Mouse (Mus musculus) layer of hippocampus, adult 8-10 months (tissue): ENCODE results near the gene Lrig1. TPM values are rescaled to one million over a fixed set of nuclear protein-coding genes. Genes with fewer than 3 reads are reported as not detected.

Source experiments
- DNase-seq, 2 experiments: peaks; one replicate each; pipeline ENCODE4 v3.0.0; 2022; ENCODE audit warnings: low spot score in 2 of 2
- total RNA-seq, 4 experiments: library from RNA; stranded (reverse); gene quantifications; 2 replicates each; pipeline ENCODE4 v1.2.4; 2022

Gene Lrig1
- total RNA-seq, 4 experiments from 2014 or later: 25.4 to 44.9 (median 33.5) TPM

DNA sequence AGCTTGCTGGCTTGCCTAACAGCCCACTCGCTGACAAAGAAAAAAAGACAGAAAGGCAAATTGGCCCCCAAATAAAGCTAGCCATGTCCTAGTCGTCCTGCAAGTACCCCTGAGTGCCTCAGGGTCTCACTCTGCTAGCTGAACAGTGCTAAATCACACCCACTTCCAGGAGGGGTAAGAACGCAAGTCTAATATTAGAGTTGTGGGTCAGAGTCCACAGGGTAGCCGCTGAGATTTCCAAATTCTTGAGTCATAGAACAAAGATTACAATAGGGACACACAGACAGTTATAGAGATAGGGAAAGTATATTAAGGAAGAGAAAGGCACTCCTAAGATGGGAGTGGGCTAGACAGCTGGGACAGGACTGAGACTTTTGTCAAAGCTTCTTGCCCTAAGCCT, 51.5 kb downstream of the Lrig1 start:
- DNase-seq: no peak

DNA sequence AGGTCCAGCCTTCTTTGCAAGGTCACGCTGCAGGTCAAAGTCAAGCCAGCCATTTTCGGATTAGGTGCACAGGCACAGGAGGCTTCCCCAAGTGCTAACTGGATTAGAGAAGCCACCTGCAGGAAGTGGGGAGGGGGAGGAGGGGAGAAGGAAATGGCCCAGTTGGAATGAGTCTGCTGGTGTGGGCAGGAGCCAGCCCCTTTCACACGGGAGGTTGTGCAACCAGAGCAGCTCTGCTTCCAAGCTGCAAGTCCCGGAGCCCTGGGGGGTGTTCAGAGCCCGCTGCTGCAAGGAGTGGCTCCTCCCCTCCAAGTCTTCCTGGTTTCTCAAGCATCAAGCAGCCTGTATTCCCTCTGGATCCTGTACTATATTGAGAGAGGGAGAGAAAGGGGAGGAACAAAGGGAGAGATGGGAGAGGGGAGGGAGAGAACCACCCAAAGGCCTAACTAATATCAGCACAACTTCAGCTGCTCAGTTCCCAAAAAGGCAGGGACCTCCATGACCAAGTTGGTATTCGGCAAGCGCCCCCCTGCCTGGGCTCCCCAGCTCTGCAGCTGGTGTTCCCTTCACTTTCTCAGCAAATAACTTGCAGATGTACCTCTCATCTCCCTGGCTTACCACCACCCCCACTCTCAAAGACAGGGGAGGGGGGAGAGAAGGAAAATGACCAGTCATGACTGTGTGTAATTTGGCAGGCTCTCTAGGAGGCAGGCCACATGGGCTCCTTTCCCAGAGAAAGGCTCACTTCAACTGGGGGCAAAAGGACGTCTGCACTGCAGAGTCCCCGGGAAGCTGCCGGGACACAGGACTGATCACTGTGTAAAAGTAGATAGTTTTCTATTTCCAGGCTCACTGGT, 52.2 kb downstream of the Lrig1 start:
- DNase-seq: peak; percentile 32 to 59

GRCm38 (mm10) chr6:94646902-94647301, 53.1 kb downstream of the Lrig1 start:
- no peak for DNase-seq

DNA sequence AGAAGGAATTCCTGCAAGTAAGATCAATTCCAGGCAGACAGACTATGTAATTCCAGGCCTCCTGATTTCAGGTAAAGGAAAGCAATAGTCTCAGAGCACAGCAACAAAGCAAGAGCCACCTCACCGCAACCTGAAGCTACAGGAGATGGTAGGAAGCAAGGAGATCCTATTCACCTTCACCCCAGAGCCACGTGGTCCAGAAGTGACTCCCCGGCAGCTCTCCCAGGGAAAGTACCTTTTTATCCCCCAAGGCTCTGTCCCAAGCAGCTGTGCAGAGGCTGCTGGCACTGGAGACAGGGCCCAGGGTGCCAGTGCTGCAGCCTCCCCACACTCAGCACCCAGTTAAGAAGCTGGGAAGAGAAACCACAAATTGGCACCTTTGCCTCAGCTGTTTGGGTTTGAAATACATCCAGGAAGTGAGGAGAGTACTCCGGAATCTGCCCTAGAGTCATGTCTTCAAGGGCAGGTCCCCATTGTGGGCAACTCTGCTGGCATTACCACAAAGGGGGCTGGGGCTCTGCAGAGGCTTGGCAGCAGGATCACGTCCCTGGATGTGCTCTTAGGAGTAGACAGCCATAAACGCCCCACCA, 53.6 kb downstream of the Lrig1 start:
- DNase-seq: no peak

DNA sequence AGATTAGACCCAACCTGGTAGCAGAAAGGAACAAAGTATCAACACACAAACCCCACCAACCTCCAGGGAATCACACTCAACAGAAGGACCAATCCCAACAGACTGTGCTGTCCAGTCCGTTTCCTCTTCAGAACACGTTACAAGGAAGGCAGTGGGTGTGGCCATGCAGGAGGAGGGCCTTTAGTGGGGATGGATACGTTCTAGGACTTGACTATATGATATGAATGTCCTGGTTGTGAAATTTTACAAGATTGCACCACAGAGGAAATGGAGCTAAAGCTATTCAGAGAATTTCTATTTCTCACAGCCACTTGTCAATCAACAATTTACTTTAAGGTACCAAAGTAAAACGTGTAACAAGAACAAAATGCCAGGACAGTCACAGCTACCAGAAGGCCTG, 54.2 kb downstream of the Lrig1 start:
- DNase-seq: no peak

DNA sequence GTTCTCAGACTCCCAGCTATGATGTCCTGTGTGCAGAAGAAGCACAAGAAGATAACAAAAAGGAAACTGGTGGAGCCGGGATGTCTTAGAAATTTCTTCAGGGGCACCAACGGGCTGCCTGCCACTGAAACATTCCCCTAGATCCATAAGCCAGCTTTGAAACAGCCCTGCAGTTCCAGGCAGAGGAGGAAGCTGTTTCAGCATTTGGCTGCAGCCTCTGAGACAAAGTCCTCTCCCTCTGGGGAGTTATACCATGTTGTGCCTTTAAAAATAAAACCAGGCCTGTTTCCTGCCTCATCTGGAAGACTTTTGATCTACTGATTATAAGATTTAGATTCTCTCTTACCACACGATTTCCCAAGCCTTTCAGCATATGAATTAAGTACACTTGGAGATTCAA, 55.3 kb downstream of the Lrig1 start:
- DNase-seq: no peak

- DNase-seq: no peak
These were observed 56.0 kb downstream of the Lrig1 start for GRCm38 (mm10) chr6:94643989-94644388.

DNA sequence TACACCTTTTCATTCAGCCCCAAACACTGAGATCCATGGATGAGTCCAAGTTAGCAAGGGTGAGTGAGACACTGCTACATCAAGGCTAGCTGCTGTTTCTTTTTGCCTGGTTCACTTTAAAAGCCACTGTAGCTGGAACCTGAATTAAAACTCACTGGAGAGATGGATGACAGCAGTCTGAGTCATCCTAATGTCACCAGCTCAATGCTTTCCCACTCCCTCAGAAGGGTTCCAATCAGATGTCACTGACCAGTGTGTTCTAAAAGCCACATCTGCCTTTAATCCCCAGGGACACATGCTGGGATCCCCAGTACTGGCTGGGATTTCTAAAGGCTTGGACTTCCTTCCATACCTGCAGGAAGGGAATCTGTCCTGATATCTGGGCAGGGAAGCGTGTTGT, 57.9 kb downstream of the Lrig1 start:
- no peak for DNase-seq

DNA sequence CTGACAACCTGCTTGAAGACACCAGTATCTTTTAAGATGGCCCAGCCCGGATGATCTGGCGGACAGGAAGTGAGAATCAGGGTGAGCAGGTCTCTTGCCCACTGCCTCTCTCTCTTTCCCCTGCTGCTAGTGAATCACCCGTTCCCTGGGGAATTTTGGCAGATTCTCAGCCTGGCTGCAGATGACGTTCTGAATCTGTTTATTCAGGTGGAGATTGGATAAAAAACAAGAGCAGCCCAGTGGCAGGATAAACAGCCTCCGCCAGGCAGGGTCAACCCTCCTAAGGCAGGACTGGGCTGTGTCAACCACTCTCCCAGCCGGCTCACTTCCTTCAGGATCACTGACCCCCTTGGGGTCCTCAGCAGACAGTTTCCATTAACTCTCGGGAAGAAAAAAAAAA, 59.7 kb downstream of the Lrig1 start:
- DNase-seq: peak; percentile 34 to 44

- DNase-seq: no peak
These were observed 62.9 kb downstream of the Lrig1 start for GRCm38 (mm10) chr6:94637024-94637434.

DNA sequence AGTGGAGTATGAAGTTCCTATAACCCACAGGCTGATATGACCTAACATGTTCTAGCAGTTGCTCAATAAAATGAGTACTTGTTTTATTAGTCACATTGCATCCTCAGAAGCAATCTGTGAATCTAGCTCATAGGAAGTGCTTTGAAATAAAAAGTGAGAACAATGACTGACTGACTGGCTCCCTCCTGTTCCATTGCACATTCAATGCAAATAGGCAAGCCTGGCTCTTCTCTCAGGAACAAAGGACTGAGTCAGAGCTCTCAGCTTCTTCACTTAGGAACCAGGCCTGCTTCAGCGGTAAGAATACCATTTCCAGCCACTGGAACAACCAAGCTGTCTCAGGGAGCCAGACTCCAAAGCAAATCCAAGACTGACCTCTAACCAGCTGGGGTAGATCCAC, 64.6 kb downstream of the Lrig1 start:
- no peak for DNase-seq

DNA sequence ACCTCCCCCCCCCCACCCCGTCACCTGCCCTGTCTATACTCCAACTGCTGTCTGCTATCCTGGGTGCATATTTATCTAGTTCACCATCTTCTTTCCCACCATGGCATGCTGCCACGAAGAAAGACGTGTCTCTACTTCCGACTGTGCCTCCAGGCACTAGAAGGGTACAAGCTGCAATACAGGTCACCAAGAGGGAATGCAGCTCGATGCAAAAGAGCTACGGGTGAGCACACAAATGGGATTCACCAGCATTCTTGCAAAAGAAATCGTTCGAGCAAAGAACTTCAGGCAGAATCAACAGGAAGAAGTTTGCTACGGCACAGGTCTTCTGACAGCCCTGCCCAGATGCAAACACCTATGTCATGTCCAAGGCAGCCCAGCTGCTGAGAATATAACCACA, 65.2 kb downstream of the Lrig1 start:
- DNase-seq: no peak

DNA sequence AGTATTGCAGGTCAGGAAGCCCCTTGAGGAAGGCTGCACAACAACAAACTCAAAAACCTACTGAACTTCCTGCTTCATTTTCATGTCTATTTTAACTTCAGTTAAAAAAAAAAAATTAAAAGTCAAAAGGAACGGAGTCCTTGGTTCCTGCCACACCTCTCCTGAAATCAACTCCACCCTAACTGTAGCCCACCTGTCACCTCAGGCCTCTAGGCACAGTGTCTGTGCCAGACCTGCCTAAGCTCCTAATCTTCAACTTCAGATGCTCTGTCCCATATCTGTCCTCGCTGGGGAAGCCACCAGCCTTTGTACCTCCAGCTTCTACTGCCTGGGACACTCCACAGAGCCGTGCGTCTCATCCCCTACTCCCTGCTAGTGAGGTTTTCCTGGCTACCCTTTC, 65.7 kb downstream of the Lrig1 start:
- DNase-seq: no peak

DNA sequence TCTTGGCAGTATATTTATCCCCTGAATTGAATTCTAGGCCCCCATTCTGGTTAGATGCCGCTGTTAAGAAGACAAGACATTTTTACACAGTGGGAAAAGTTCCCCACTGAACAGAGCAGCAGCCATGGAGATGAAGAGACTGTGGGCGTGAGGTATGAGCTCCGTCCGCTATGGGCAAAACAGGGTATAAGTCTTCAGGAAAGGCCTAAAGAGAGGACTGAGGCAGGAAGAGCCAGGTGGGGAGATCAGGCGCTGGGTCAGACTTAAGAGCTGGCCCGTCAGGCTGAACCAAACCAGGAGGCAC, 68.2 kb downstream of the Lrig1 start:
- DNase-seq: no peak

DNA sequence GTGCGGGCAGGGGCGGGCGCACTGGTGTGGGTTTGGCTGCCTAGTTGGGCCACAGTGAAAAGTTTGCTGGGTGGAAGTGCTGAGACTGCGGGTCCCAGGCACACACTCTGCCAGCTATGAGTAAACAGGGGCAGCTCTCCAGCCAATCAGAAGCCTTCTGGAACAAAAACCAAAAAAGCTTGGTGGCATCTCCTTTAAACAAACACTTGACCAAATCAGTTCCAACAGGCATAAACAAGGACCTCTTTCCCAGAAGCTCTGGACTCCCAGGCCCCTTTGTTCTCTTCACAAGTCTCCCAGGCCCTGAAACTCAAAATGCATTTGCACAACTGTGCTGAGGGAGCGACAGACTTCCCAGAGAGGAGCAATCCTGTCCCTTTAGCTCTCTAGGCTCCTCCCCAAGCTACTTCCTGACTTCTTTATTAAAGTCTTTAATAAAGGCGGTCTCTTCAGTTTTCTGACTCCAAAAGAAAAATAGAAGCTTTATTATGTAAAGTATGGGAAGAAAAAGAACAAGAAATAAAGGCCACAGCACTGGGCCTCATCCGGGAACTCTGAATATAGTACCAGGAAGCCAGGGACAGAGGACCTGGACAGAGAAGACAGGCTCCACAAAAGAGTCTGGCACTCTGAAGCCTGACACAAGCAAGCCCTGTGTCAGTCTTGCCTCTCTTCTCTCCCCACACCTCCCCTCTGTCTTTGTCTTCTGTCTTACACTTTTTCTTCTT, 68.7 kb downstream of the Lrig1 start:
- peak; percentile 38 to 56 for DNase-seq

- DNase-seq: no peak
These were observed 71.2 kb downstream of the Lrig1 start for GRCm38 (mm10) chr6:94628787-94629186.

GRCm38 (mm10) chr6:94627714-94628595, 72.0 kb downstream of the Lrig1 start:
- DNase-seq: no peak

- no peak for DNase-seq
These were observed 73.2 kb downstream of the Lrig1 start for GRCm38 (mm10) chr6:94626807-94627206.

DNA sequence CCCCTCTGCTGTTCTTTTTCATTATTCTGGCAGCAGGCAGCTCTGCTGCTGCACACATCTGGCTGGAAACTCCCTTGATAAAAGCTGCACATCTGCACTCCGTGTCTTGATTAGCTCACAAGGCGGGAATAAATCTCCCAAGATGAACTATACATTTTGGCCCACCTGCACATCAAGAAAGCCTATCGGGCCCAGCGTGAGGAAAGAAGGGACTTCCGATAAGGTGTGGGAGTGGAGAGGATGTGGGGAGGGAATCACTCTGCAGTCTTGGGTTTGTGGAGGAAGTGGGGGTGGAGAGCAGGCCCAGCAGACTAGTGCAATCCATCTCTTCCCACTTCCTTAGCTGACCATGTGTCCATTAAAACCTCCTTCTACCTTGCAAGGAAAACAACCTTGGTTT, 74.1 kb downstream of the Lrig1 start:
- no peak for DNase-seq

- DNase-seq: no peak
These were observed 75.4 kb downstream of the Lrig1 start for GRCm38 (mm10) chr6:94624543-94624942.

- DNase-seq: peak; percentile 59 to 74
These were observed 77.0 kb downstream of the Lrig1 start for GRCm38 (mm10) chr6:94622983-94623382.
